Mouse (Mus musculus): ENCODE results near the gene Macrod1. TPM values are rescaled to one million over a fixed set of nuclear protein-coding genes. Genes with fewer than 3 reads are reported as not detected.

Gene Macrod1
- polyA plus RNA-seq, 1 experiment, result 5.7 TPM

DNA sequence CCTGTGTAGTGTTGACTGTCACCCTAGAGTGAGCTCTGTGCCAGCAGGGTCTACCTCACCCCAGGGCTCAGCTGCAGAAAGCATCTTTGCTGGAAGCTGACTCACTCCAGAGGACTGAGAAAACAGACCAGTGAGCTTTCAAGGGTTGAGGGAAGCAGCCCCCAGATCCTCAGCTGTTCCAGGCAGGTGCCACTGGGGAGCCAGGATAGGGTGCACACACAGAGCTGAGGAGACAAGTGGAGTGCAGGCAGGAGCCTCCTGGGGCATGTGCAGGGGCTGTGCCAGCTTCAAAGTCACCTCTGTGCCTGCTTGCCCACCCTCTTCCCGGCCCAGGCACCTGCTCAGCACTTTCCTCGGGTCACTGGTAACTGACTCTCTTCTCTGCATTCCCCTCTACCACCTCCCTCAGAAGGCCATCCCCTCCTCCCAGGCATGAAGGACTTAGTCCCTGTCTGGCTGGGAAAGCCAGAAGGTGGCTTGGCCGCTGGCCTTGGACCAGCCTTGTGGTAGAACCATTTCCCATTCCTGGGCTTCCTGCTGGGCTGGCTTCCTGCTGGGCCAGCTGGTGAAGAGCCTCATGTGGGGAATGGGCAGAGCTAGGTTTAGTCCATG, 122.3 kb downstream of the Macrod1 start:
- no peak for TF ChIP-seq POLR2A (IDR thresholded peaks at IDR 0.05; ENCODE audit: borderline replicate concordance, extremely low read depth, insufficient read depth, insufficient read length, poor library complexity, severe bottlenecking)
- no peak for TF ChIP-seq CTCF (IDR thresholded peaks at IDR 0.05; ENCODE audit: borderline replicate concordance, extremely low read depth, insufficient read depth, insufficient read length)
- DNase-seq (ENCODE audit: low read depth), result no peak

DNA sequence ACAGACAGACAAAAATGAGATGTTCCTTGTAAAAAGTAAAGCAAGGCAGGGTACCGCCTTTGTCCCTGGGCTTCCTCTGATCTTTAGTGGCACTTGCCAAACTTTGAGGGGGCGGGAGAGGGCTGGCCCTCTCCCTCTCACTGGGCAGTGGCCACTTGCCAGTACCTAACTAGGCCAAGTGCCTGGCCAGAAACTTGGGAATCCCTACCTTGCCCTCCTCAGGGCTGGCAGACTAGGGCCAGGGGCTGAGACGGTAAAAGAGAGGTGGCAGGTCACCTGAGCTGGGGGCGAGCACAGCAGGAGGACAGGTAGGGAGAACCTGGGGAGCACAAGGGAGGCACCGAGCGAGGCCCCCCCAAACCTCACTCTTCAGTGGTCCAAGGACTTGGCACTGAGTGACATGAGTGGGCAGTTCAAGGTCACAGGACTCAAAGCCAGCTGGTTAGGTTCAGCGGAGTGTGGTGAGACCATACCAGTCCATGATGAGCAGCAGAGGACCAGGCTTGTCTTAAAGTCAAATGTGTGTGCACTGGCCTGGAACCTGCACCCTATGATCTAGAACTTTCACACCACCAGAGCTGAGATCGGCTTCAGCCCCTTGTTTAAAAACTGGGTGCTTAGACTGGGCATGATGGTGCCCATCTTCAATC, 124.3 kb downstream of the Macrod1 start:
- peak; percentile 59 for DNase-seq (ENCODE audit: low read depth)
- no peak for TF ChIP-seq CTCF (IDR thresholded peaks at IDR 0.05; ENCODE audit: borderline replicate concordance, extremely low read depth, insufficient read depth, insufficient read length)
- no peak for TF ChIP-seq POLR2A (IDR thresholded peaks at IDR 0.05; ENCODE audit: borderline replicate concordance, extremely low read depth, insufficient read depth, insufficient read length, poor library complexity, severe bottlenecking)

GRCm38 (mm10) chr19:7181496-7181895, 124.9 kb downstream of the Macrod1 start:
- peak; percentile 58 for DNase-seq (ENCODE audit: low read depth)
- TF ChIP-seq CTCF (IDR thresholded peaks at IDR 0.05; ENCODE audit: borderline replicate concordance, extremely low read depth, insufficient read depth, insufficient read length) (no peak), POLR2A (IDR thresholded peaks at IDR 0.05; ENCODE audit: borderline replicate concordance, extremely low read depth, insufficient read depth, insufficient read length, poor library complexity, severe bottlenecking) (no peak)

DNA sequence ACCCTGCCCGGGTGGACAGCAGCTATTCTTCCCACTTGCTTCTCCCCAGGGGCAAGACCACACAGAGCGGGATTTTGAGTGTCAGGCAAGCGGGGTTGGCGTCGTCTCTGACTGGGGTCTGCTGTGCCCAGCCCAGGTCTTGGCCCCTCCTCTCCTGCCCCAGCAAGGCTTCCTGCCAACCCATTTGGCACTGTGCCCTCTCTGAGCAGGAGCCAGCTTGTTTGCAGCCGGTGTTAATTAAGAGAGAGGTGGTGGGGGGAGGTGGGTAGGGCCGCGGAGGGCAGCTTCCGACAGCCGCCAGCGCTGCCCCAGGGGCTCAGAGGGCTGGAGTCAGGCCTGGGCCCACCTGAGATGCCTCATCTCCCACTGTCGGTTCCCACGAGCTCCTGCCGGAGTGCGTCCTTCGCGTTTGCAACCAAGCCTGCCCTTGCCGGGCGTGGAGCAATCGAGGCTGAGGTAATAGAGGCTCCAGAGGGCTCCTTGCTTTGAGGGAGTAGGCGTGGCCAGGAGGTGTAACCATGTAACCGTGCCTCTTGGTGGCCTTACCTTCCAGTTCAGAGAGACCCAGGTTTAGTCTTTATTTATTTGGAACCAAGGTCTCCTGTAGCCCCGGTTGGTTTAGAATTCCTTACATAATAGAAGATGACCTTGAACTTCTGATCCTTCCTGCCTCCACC, 125.8 kb downstream of the Macrod1 start:
- TF ChIP-seq POLR2A (IDR thresholded peaks at IDR 0.05; ENCODE audit: borderline replicate concordance, extremely low read depth, insufficient read depth, insufficient read length, poor library complexity, severe bottlenecking) (no peak), CTCF (IDR thresholded peaks at IDR 0.05; ENCODE audit: borderline replicate concordance, extremely low read depth, insufficient read depth, insufficient read length) (no peak)
- DNase-seq (ENCODE audit: low read depth), result peak; percentile 97

GRCm38 (mm10) chr19:7183419-7183818, 126.8 kb downstream of the Macrod1 start:
- DNase-seq (ENCODE audit: low read depth), result peak; percentile 76
- no peak for TF ChIP-seq CTCF (IDR thresholded peaks at IDR 0.05; ENCODE audit: borderline replicate concordance, extremely low read depth, insufficient read depth, insufficient read length)
- TF ChIP-seq POLR2A (IDR thresholded peaks at IDR 0.05; ENCODE audit: borderline replicate concordance, extremely low read depth, insufficient read depth, insufficient read length, poor library complexity, severe bottlenecking), result no peak

- TF ChIP-seq CTCF (IDR thresholded peaks at IDR 0.05; ENCODE audit: borderline replicate concordance, extremely low read depth, insufficient read depth, insufficient read length) (no peak), POLR2A (IDR thresholded peaks at IDR 0.05; ENCODE audit: borderline replicate concordance, extremely low read depth, insufficient read depth, insufficient read length, poor library complexity, severe bottlenecking) (no peak)
- no peak for DNase-seq (ENCODE audit: low read depth)
Measured at GRCm38 (mm10) chr19:7185059-7185458, 128.4 kb downstream of the Macrod1 start.

GRCm38 (mm10) chr19:7185715-7186291, 129.2 kb downstream of the Macrod1 start:
- DNase-seq (ENCODE audit: low read depth), result no peak
- TF ChIP-seq POLR2A (IDR thresholded peaks at IDR 0.05; ENCODE audit: borderline replicate concordance, extremely low read depth, insufficient read depth, insufficient read length, poor library complexity, severe bottlenecking) (no peak), CTCF (IDR thresholded peaks at IDR 0.05; ENCODE audit: borderline replicate concordance, extremely low read depth, insufficient read depth, insufficient read length) (no peak)

- TF ChIP-seq POLR2A (IDR thresholded peaks at IDR 0.05; ENCODE audit: borderline replicate concordance, extremely low read depth, insufficient read depth, insufficient read length, poor library complexity, severe bottlenecking), result no peak
- no peak for TF ChIP-seq CTCF (IDR thresholded peaks at IDR 0.05; ENCODE audit: borderline replicate concordance, extremely low read depth, insufficient read depth, insufficient read length)
- DNase-seq (ENCODE audit: low read depth), result no peak
Measured at GRCm38 (mm10) chr19:7187157-7187556, 130.5 kb downstream of the Macrod1 start.

DNA sequence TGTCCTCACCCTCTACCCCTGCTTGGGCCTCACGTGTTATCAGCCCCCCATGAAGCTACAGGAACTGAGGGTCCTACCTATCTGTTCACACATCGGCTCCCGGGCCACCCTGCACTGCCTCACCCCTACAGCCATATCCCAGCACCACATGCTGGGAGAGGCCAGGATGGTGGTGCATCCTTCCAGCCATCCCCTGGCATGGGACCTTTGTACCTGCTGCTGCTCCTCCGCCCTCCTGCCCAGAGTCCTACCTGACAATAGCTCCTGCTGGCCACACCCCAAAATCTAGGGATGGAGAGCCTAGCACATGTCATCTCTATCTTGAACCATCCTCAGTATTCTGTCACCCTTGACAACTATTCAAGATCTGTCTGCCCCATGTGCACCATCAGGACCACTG, 132.4 kb downstream of the Macrod1 start:
- no peak for DNase-seq (ENCODE audit: low read depth)
- TF ChIP-seq POLR2A (IDR thresholded peaks at IDR 0.05; ENCODE audit: borderline replicate concordance, extremely low read depth, insufficient read depth, insufficient read length, poor library complexity, severe bottlenecking) (no peak), CTCF (IDR thresholded peaks at IDR 0.05; ENCODE audit: borderline replicate concordance, extremely low read depth, insufficient read depth, insufficient read length) (no peak)

GRCm38 (mm10) chr19:7190986-7191385, 134.4 kb downstream of the Macrod1 start:
- no peak for TF ChIP-seq CTCF (IDR thresholded peaks at IDR 0.05; ENCODE audit: borderline replicate concordance, extremely low read depth, insufficient read depth, insufficient read length)
- no peak for TF ChIP-seq POLR2A (IDR thresholded peaks at IDR 0.05; ENCODE audit: borderline replicate concordance, extremely low read depth, insufficient read depth, insufficient read length, poor library complexity, severe bottlenecking)
- no peak for DNase-seq (ENCODE audit: low read depth)

DNA sequence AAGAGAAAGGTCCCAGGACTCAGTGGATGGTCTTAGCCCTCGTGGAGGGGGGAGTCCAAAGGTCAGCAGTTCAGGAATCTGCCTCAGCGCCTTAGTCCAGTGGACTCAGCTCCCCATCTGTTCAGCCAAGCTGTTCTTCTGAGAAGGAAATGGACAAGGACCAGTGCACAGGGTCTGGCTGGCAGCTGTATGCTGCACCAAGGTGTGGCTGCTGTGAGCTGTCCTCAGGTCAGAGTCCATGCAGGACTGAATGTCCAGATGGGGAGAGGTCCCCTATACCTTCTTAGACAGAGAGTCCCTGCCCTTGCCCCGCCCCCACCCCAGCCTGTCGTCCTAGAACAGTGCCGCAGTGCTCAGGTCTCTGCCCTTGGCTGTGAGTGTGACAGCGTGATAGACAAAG, 135.0 kb downstream of the Macrod1 start:
- DNase-seq (ENCODE audit: low read depth), result no peak
- no peak for TF ChIP-seq POLR2A (IDR thresholded peaks at IDR 0.05; ENCODE audit: borderline replicate concordance, extremely low read depth, insufficient read depth, insufficient read length, poor library complexity, severe bottlenecking)
- TF ChIP-seq CTCF (IDR thresholded peaks at IDR 0.05; ENCODE audit: borderline replicate concordance, extremely low read depth, insufficient read depth, insufficient read length), result no peak

Data from brain, embryonic 14.5 days (tissue).